Mouse (Mus musculus) cerebellum, adult 2 months (tissue): ENCODE results near the gene Cacnb1. TPM values are rescaled to one million over a fixed set of nuclear protein-coding genes. Genes with fewer than 3 reads are reported as not detected.

Experiments
- DNase-seq, 2 experiments: peaks; one replicate each; pipeline ENCODE4 v3.0.0; 2021
- H3K27ac ChIP-seq: fragments of 200-500 bp; 2 replicates; pipeline ENCODE4 v1.5.1; 2012; ENCODE audit warnings: low read length, control low read depth, inconsistent platforms; ENCODE audit not compliant: insufficient read depth
- H3K27me3 ChIP-seq: fragments of 200-500 bp; 2 replicates; pipeline ENCODE4 v1.6.1; 2012; ENCODE audit warnings: inconsistent platforms, mild to moderate bottlenecking, low read length, moderate library complexity; ENCODE audit not compliant: control insufficient read depth, insufficient read depth
- H3K4me1 ChIP-seq: fragments of 200-500 bp; 2 replicates; pipeline ENCODE4 v1.6.1; 2011; ENCODE audit warnings: low read length; ENCODE audit not compliant: control insufficient read depth, insufficient read depth
- H3K4me3 ChIP-seq: fragments of 200-500 bp; replicated peaks from 2 replicates; pipeline ENCODE3; 2011; ENCODE audit warnings: mild to moderate bottlenecking, low read depth, low read length, control low read depth; ENCODE audit not compliant: insufficient read depth
- CTCF ChIP-seq: fragments of 200-500 bp; IDR thresholded peaks from 2 replicates; pipeline ENCODE4 v1.5.1; 2011; ENCODE audit warnings: low read depth, mild to moderate bottlenecking, control low read depth, low read length, moderate library complexity, borderline replicate concordance; ENCODE audit not compliant: insufficient read depth
- POLR2A ChIP-seq: fragments of 200-500 bp; IDR thresholded peaks from 2 replicates; pipeline ENCODE4 v1.6.1; 2011; ENCODE audit warnings: low read length, control low read depth, borderline replicate concordance; ENCODE audit not compliant: insufficient read depth
- WGBS: fragments of 180-500 bp; shearing (Covaris S2); methylation state at CpG from one replicate; pipeline ENCODE4 v1.1.7; 2018; 5-methylcytosine and 5-hydroxymethylcytosine counted together
- polyA plus RNA-seq: library from polyadenylated mRNA; depleted of rRNA; stranded (reverse); fragments of >200 nt; gene quantifications from 2 replicates; pipeline ENCODE4 v1.2.3, GENCODE M21; 2012

The Cacnb1 gene
- polyA plus RNA-seq, 1 experiment, result 37.5 TPM

DNA sequence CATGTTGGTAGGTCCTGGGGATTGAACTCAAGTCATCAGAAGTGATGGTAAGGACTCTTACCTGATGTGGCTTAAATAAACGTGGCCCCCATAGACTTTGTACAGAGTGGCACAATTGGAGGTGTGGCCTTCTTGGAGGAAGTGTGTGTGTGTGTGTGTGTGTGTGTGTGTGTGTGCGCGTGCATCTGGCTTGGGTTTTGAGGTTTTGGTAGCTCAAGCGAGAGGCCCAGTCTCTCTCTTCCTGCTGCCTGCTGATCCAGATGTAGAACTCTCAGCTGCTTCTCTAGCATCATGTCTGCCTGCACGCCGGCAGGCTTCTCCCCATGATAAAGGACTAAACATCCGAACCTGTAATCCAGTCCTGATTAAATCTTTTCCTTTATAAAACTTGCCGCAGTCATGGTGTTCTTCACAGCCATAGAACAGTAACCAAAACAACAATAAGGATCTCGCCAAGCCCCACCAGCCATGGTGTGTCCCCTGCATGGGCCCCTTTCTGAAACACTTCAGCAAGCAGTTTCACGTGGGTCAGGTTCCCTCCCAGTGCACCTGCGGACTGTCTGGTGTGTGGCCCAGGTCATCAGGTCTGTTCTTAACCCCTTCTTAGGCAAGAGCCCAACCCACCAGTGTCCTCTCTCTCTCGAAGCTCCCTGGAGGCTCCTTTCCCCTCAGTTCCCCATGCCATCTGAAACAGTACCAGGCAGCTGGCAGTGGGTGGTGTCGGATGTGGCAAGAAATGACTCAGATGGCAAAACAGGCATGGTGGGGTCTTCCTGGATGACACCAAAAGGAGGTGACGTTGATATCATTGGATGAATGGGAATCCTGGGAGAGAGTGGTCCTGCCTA lies 27.1 kb upstream of the Cacnb1 start:
- Histone ChIP-seq H3K4me1 (peaks cover 20% of the 10 kb centered on the region), H3K27ac (no peak overlapping the region), H3K4me3 (no peak overlapping the region), H3K27me3 (no peaks in the 10 kb centered on the region; the same call in 1 of the 2 replicates)
- TF ChIP-seq CTCF (no peak), POLR2A (no peak)
- no peak for DNase-seq
- WGBS, result 87% methylated on average over 14 of the region's 14 CpGs

DNA sequence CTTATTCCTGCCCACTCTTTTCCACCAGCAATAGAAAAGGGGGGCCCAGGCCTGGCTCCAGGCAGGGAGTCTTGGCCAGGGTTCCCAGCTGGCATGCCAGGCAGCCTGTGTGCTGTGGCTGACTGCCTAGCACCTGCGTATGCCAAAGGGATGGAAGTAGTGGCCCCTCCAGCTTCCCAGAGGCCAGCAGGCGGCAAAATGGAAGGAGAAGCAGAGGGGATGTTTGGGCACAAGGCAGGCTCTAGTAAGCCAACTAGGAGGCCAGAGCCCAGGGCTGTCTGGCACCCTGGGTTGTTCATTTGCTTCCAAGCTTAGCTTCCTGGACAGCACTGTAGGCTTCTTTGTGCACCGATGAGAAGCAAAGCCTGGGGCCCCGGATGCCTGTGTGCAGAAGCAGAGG lies 24.9 kb upstream of the Cacnb1 start:
- DNase-seq, result peak; percentile 86 to 89
- peaks cover 20% of the 10 kb centered on the region for H3K4me1 ChIP-seq
- no peak for TF ChIP-seq CTCF
- TF ChIP-seq POLR2A, result no peak
- no peak overlapping the region for H3K4me3 ChIP-seq
- no peaks in the 10 kb centered on the region; the same call in 1 of the 2 replicates for H3K27me3 ChIP-seq
- 0 out of 2 replicates have a peak overlapping the region, but pooled peaks have one; percentile 6 for H3K27ac ChIP-seq
- WGBS, result 4% methylated on average over 4 of the region's 4 CpGs

DNA sequence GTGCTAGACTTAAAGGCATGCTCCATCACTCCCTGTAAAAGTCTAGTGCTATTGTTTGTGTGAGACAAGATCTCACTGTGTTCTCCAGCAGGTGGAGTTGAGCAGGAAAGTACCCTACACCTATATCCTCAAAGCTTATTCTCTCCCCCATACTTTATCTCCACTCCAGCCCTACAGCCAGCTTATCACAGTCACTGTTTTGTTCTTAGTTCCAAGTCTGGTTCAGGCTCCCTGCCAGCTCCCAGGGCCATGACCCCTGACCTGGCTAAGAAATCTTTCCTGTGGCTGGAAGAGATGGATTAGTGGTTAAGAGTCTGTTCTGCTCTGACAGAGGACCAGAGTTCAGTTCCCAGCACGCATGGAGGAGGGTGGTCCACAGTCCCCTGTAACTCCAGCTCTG lies 23.6 kb upstream of the Cacnb1 start:
- DNase-seq, result peak in 1 of 2 experiments; percentile 10
- no peak for TF ChIP-seq POLR2A
- TF ChIP-seq CTCF, result no peak

DNA sequence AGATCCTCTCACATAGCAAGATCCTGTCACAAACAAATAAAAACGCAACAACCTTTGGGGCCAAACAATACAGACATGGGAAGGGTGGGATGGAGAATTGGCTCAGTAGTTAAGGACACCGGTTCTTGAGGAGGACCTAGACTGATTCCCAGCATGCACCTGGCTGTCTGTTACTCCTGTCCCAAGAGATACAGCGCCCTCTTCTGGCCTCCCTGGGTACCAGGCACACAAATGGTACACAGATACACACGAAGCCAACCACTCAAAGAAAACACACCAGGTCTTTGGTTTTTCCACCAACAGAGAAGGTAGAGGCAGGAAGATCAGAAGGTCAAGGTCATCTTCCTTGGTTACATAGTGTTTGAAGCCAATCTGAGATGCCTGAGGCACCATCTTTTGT lies 22.8 kb upstream of the Cacnb1 start:
- Histone ChIP-seq H3K27ac (no peak overlapping the region), H3K4me3 (no peak overlapping the region), H3K27me3 (no peaks in the 10 kb centered on the region), H3K4me1 (peaks cover 20% of the 10 kb centered on the region)
- peak in 1 of 2 experiments; percentile 11 for DNase-seq
- WGBS, result 69% methylated on average over 4 of the region's 4 CpGs
- TF ChIP-seq CTCF (no peak), POLR2A (no peak)

More for the DNA sequence above, 23.6 kb upstream of the Cacnb1 start:
- Histone ChIP-seq H3K4me1 (peaks cover 20% of the 10 kb centered on the region), H3K27me3 (no peaks in the 10 kb centered on the region; the same call in 1 of the 2 replicates), H3K4me3 (no peak overlapping the region), H3K27ac (no peak overlapping the region)
- 97% methylated on average over 1 of the region's 1 CpGs for WGBS

DNA sequence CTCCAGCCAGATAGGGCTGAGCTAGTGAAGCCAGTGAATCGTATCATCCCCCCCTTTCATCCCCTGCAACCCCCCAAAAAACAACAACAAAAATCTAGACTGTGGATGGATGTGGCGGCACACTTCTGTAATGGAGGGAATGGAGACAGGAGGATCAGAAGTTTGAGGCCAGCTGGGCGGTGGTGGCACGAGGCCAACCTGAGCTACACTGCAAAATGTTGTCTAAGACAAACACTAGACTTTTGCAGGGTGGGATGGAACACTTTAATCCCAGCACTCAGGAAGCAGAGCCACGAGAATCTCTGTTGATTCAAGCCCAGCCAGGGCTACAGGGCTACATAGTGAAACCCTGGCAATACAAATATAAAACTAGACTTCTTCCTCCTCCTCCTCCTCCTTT lies 21.2 kb upstream of the Cacnb1 start:
- Histone ChIP-seq H3K4me1 (peaks cover 20% of the 10 kb centered on the region), H3K4me3 (no peak overlapping the region), H3K27ac (no peak overlapping the region), H3K27me3 (no peaks in the 10 kb centered on the region)
- TF ChIP-seq POLR2A (no peak), CTCF (no peak)
- WGBS, result 51% methylated on average over 5 of the region's 5 CpGs
- DNase-seq, result peak in 1 of 2 experiments; percentile 44

DNA sequence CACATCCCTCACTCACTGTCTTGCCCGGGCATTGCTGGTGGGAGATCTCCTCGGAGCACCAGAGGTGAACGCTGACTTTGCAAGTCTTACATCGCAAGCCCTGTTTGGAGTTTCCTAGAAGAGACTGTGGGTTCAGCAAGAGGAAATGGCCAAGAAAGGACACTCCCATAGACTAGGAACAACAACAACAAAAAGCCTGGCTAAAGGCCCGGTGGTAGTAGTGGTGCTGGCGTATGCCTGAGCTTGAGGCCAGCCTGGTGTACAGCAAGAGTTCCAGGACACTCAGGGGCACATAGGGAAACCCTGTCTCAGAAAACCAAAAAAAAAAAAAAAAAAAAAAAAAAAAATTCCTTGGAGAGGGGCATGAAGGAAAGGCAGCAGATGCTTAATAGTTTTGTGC lies 19.9 kb upstream of the Cacnb1 start:
- TF ChIP-seq CTCF (no peak), POLR2A (no peak)
- H3K27me3 ChIP-seq, result no peaks in the 10 kb centered on the region
- H3K4me1 ChIP-seq, result peaks cover 12% of the 10 kb centered on the region
- DNase-seq, result peak in 1 of 2 experiments; percentile 15
- no peak overlapping the region for H3K4me3 ChIP-seq
- H3K27ac ChIP-seq, result no peak overlapping the region
- 72% methylated on average over 6 of the region's 6 CpGs for WGBS

DNA sequence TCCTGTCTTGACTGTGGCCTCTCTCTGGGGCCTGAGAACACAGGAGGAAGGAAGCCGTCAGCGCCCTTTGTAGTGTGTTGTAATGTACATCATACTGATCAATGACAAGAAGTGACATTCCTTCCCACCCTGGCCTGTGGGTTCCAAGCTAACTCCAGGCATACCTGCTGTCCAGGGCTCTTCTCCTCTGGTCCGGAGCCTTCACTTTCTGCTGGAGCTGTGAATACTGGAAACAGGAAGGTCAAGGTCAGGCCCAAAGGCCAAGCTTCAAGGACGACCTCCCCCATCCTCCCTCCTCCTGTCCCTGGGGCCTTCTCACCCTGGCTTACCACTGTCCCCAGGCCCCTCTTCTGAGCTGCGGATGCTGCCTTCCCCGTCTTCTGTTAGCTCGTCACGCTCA lies 18.1 kb upstream of the Cacnb1 start:
- H3K4me1 ChIP-seq, result peaks cover 6% of the 10 kb centered on the region
- TF ChIP-seq POLR2A (no peak), CTCF (no peak)
- 90% methylated on average over 8 of the region's 8 CpGs for WGBS

DNA sequence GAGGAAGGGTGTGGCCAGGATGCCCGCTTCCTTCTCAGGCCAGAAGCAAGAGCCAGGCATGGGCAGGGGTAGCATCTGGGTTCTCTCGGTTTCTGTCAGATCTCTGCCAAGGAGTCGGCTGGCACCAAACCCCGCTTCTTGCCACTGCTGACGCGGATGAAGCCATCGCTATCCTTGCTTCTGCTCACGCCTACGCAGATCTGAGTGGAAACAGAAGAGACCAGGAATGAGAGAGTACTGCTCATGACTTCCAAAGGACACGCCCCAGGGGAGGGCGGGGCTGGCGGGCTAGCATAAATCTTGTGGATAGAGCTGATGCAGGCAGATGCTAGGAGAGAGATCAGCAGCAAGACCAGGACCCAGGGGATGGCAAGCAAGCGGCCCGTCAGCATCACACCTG lies 15.0 kb upstream of the Cacnb1 start:
- TF ChIP-seq CTCF, result no peak
- no peak for TF ChIP-seq POLR2A
- peaks cover 10% of the 10 kb centered on the region for H3K4me1 ChIP-seq
- H3K4me3 ChIP-seq, result no peak overlapping the region
- H3K27me3 ChIP-seq, result no peaks in the 10 kb centered on the region
- 30% methylated on average over 14 of the region's 14 CpGs for WGBS
- peak; percentile 50 to 53 for DNase-seq
- no peak overlapping the region for H3K27ac ChIP-seq

More for the DNA sequence above, 18.1 kb upstream of the Cacnb1 start:
- no peak overlapping the region for H3K4me3 ChIP-seq
- H3K27me3 ChIP-seq, result no peaks in the 10 kb centered on the region
- DNase-seq, result no peak
- H3K27ac ChIP-seq, result no peak overlapping the region
